Mouse (Mus musculus) liver, embryonic 16.5 days (tissue): Measurements from ENCODE around the gene Tnr. TPM values are rescaled to one million over a fixed set of nuclear protein-coding genes. Genes with fewer than 3 reads are reported as not detected.

Experiments
- ATAC-seq: fragments of 200-750 bp; cut with Nextera tagmentation; 2 replicates; pipeline ENCODE4 v1.8.0; 2017; ENCODE audit warnings: low read depth, mild to moderate bottlenecking, moderate number of reproducible peaks, moderate library complexity
- H3K27ac ChIP-seq: fragments of 300-500 bp; sonication (generic); 2 replicates; pipeline ENCODE4 v1.5.1; 2014; ENCODE audit warnings: mild to moderate bottlenecking, low read length
- H3K27me3 ChIP-seq: fragments of 300-500 bp; sonication (generic); 2 replicates; pipeline ENCODE4 v1.6.1; 2014; ENCODE audit warnings: low read depth, low read length, mixed read lengths; ENCODE audit not compliant: control insufficient read depth, insufficient read depth
- H3K36me3 ChIP-seq: fragments of 300-500 bp; sonication (generic); 2 replicates; pipeline ENCODE4 v1.6.1; 2014; ENCODE audit warnings: mild to moderate bottlenecking; ENCODE audit not compliant: control insufficient read depth, insufficient read depth
- H3K4me1 ChIP-seq: fragments of 300-500 bp; sonication (generic); 2 replicates; pipeline ENCODE4 v1.6.1; 2014; ENCODE audit warnings: low read depth, low read length, mixed read lengths; ENCODE audit not compliant: control insufficient read depth
- H3K4me2 ChIP-seq: fragments of 300-500 bp; sonication (generic); 2 replicates; pipeline ENCODE4 v1.6.1; 2014; ENCODE audit warnings: low read depth, low read length, mixed read lengths
- H3K4me3 ChIP-seq: fragments of 300-500 bp; sonication (generic); 2 replicates; pipeline ENCODE4 v1.5.1; 2014; ENCODE audit warnings: low read depth, mild to moderate bottlenecking, low read length
- H3K9ac ChIP-seq: fragments of 300-500 bp; sonication (generic); 2 replicates; pipeline ENCODE4 v1.6.1; 2014; ENCODE audit warnings: low read depth, low read length
- H3K9me3 ChIP-seq: fragments of 300-500 bp; sonication (generic); replicated peaks from 2 replicates; pipeline ENCODE4 v1.6.1; 2016; ENCODE audit warnings: low read length; ENCODE audit not compliant: control insufficient read depth
- WGBS: fragments of 180-500 bp; shearing (Covaris S2); extraction: QIAGEN DNeasy Blood & Tissue Kit; methylation state at CpG from one replicate; pipeline ENCODE4 v1.1.7; 2014; ENCODE audit not compliant: insufficient replicate concordance; 5-methylcytosine and 5-hydroxymethylcytosine counted together
- polyA plus RNA-seq: library from polyadenylated mRNA; unstranded; fragments of >200 nt; fragmentation: Nextera tagmentation; extraction: Ambion mirVana; gene quantifications from 2 replicates; pipeline ENCODE4 v1.2.1, GENCODE M21; 2015

The Tnr gene
- polyA plus RNA-seq, 1 experiment from 2014 or later, result 0.02 TPM

GRCm38 (mm10) chr1:159671181-159671580, 147.6 kb downstream of the Tnr start:
- Histone ChIP-seq H3K27ac (no peak overlapping the region), H3K4me1 (no peaks in the 10 kb centered on the region), H3K4me3 (no peak overlapping the region), H3K9me3 (no peaks in the 10 kb centered on the region), H3K36me3 (no peaks in the 10 kb centered on the region), H3K4me2 (no peak overlapping the region), H3K9ac (no peak overlapping the region), H3K27me3 (no peaks in the 10 kb centered on the region)
- WGBS, result 66% methylated on average over 8 of the region's 8 CpGs
- no peak for ATAC-seq

GRCm38 (mm10) chr1:159674240-159674639, 150.7 kb downstream of the Tnr start:
- no peak overlapping the region for H3K9ac ChIP-seq
- 51% methylated on average over 1 of the region's 1 CpGs for WGBS
- no peaks in the 10 kb centered on the region for H3K27me3 ChIP-seq
- no peak overlapping the region for H3K27ac ChIP-seq
- no peak for ATAC-seq
- H3K4me1 ChIP-seq, result no peaks in the 10 kb centered on the region
- no peak overlapping the region for H3K4me2 ChIP-seq
- no peak overlapping the region for H3K4me3 ChIP-seq
- no peaks in the 10 kb centered on the region for H3K36me3 ChIP-seq
- H3K9me3 ChIP-seq, result no peaks in the 10 kb centered on the region

DNA sequence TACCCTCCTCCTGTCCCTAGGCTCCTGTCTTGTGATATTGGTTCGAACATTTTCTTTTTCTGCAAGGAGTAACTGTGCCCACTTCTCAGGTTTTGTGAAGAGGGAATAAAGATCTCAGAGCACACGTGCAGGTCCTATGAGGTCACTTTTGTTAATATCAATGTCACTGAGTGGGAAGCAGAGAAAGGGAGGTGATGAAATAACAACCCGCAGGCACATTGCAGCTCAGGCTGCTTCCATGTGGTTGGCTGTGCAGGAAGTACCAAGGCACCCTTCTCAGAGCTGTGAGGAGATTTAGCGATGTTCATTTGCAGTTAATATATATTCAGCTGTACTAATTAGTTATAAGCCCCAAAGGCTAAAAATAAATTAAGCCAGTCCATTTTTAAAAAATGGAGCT, 151.9 kb downstream of the Tnr start:
- no peak overlapping the region for H3K27ac ChIP-seq
- no peaks in the 10 kb centered on the region for H3K9me3 ChIP-seq
- 28% methylated on average over 4 of the region's 4 CpGs for WGBS
- H3K4me1 ChIP-seq, result no peaks in the 10 kb centered on the region
- H3K4me3 ChIP-seq, result no peak overlapping the region
- H3K9ac ChIP-seq, result no peak overlapping the region
- no peaks in the 10 kb centered on the region for H3K36me3 ChIP-seq
- ATAC-seq, result no peak
- no peaks in the 10 kb centered on the region for H3K27me3 ChIP-seq
- no peak overlapping the region for H3K4me2 ChIP-seq

DNA sequence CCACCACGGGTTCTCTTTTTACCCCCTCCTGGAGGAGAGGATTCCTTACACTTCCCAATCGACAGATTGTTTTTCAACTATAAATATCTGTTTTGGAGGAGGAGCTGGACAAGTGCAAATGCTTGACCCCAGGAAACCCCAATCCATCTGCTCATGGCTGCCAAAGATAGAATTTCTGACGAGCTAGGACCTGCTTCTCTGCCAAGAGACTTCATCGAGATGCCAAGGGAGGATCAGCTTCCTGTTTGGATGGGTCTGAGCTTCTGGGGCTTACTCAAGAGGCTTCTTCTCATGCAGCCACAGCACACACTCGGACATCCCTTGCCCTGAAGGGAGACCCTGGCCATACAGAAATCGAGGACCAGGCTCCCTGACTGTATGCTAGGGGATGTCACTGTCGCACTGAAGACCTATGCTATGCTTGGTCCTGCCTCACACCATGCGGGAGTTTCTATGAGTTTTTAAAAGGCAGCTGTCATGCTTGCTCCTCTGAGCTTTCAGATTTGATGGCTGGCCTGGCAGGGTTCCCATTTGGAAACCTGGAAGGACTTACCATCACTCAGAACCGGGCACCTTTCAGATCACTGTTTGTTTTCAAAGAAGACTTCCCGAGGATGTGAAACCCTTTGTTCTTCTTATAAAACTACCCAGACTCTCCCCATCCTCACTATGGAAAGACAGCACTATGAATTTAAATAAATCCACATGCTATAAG, 154.8 kb downstream of the Tnr start:
- whole genome bisulfite sequencing, result 48% methylated on average over 10 of the region's 10 CpGs
- no peak overlapping the region for H3K9ac ChIP-seq

GRCm38 (mm10) chr1:159681252-159681651, 157.7 kb downstream of the Tnr start:
- H3K27ac ChIP-seq, result no peak overlapping the region
- WGBS, result 58% methylated on average over 2 of the region's 2 CpGs
- H3K36me3 ChIP-seq, result no peaks in the 10 kb centered on the region
- H3K4me2 ChIP-seq, result no peak overlapping the region
- no peak overlapping the region for H3K9ac ChIP-seq
- no peak for ATAC-seq
- no peaks in the 10 kb centered on the region for H3K27me3 ChIP-seq
- H3K9me3 ChIP-seq, result no peaks in the 10 kb centered on the region
- no peak overlapping the region for H3K4me3 ChIP-seq
- H3K4me1 ChIP-seq, result no peaks in the 10 kb centered on the region

More for the DNA sequence above, 154.8 kb downstream of the Tnr start:
- H3K27ac ChIP-seq, result no peak overlapping the region
- no peaks in the 10 kb centered on the region for H3K4me1 ChIP-seq
- H3K9me3 ChIP-seq, result no peaks in the 10 kb centered on the region
- H3K27me3 ChIP-seq, result no peaks in the 10 kb centered on the region
- H3K36me3 ChIP-seq, result no peaks in the 10 kb centered on the region
- ATAC-seq, result no peak
- no peak overlapping the region for H3K4me2 ChIP-seq
- H3K4me3 ChIP-seq, result no peak overlapping the region

GRCm38 (mm10) chr1:159686476-159687231, 163.1 kb downstream of the Tnr start:
- Histone ChIP-seq H3K27ac (no peak overlapping the region), H3K9ac (no peak overlapping the region), H3K36me3 (no peaks in the 10 kb centered on the region), H3K9me3 (no peaks in the 10 kb centered on the region), H3K27me3 (no peaks in the 10 kb centered on the region), H3K4me2 (no peak overlapping the region), H3K4me3 (no peak overlapping the region), H3K4me1 (no peaks in the 10 kb centered on the region)
- 33% methylated on average over 9 of the region's 9 CpGs for WGBS
- no peak for ATAC-seq

GRCm38 (mm10) chr1:159696717-159697116, 173.1 kb downstream of the Tnr start:
- 46% methylated on average over 4 of the region's 4 CpGs for WGBS
- H3K27ac ChIP-seq, result no peak overlapping the region
- H3K4me2 ChIP-seq, result no peak overlapping the region
- no peak for ATAC-seq
- no peaks in the 10 kb centered on the region for H3K36me3 ChIP-seq
- no peak overlapping the region for H3K4me3 ChIP-seq
- H3K27me3 ChIP-seq, result no peaks in the 10 kb centered on the region
- no peak overlapping the region for H3K9ac ChIP-seq
- no peaks in the 10 kb centered on the region for H3K4me1 ChIP-seq
- H3K9me3 ChIP-seq, result no peaks in the 10 kb centered on the region

DNA sequence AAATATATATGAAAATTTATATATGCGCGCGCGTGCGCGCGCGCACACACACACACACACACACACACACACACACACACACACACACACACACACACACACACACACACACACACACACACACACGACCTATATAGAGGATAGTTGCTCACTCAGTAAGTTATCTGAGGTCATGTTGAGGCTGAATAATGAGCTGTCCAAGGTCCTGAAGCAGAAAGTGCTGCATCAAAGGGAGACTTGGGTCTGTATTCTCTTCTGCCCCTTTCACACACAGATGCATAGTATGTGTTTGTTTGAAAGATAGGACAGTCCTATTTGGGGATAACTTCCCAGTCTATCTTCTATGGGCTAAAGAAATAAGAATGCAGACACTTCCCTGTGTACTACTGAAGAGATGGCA, 178.5 kb downstream of the Tnr start:
- Histone ChIP-seq H3K4me3 (no peak overlapping the region), H3K4me2 (no peak overlapping the region), H3K27me3 (no peaks in the 10 kb centered on the region), H3K9me3 (no peaks in the 10 kb centered on the region), H3K36me3 (no peaks in the 10 kb centered on the region), H3K27ac (no peak overlapping the region), H3K9ac (no peak overlapping the region), H3K4me1 (no peaks in the 10 kb centered on the region)
- no peak for ATAC-seq
- WGBS, result 80% methylated on average over 9 of the region's 9 CpGs

GRCm38 (mm10) chr1:159704925-159705324, 181.4 kb downstream of the Tnr start:
- H3K9me3 ChIP-seq, result no peaks in the 10 kb centered on the region
- no peaks in the 10 kb centered on the region for H3K4me1 ChIP-seq
- H3K4me2 ChIP-seq, result no peak overlapping the region
- ATAC-seq, result no peak
- H3K9ac ChIP-seq, result no peak overlapping the region
- no peaks in the 10 kb centered on the region for H3K36me3 ChIP-seq
- WGBS, result 62% methylated on average over 3 of the region's 3 CpGs
- H3K4me3 ChIP-seq, result no peak overlapping the region
- H3K27me3 ChIP-seq, result no peaks in the 10 kb centered on the region
- H3K27ac ChIP-seq, result no peak overlapping the region
